Mouse (Mus musculus) liver, embryonic 16.5 days (tissue): ENCODE results near the gene Ccdc85c. TPM values are rescaled to one million over a fixed set of nuclear protein-coding genes. Genes with fewer than 3 reads are reported as not detected.
A peak's percentile ranks its signal among the peaks of the same experiment; 100 is the strongest.

Experiments
- ATAC-seq: fragments of 200-750 bp; cut with Nextera tagmentation; 2 replicates; pipeline ENCODE4 v1.8.0; 2017; ENCODE audit warnings: low read depth, mild to moderate bottlenecking, moderate number of reproducible peaks, moderate library complexity
- H3K27ac ChIP-seq: fragments of 300-500 bp; sonication (generic); 2 replicates; pipeline ENCODE4 v1.5.1; 2014; ENCODE audit warnings: mild to moderate bottlenecking, low read length
- H3K27me3 ChIP-seq: fragments of 300-500 bp; sonication (generic); 2 replicates; pipeline ENCODE4 v1.6.1; 2014; ENCODE audit warnings: low read depth, low read length, mixed read lengths; ENCODE audit not compliant: control insufficient read depth, insufficient read depth
- H3K36me3 ChIP-seq: fragments of 300-500 bp; sonication (generic); 2 replicates; pipeline ENCODE4 v1.6.1; 2014; ENCODE audit warnings: mild to moderate bottlenecking; ENCODE audit not compliant: control insufficient read depth, insufficient read depth
- H3K4me1 ChIP-seq: fragments of 300-500 bp; sonication (generic); 2 replicates; pipeline ENCODE4 v1.6.1; 2014; ENCODE audit warnings: low read depth, low read length, mixed read lengths; ENCODE audit not compliant: control insufficient read depth
- H3K4me2 ChIP-seq: fragments of 300-500 bp; sonication (generic); 2 replicates; pipeline ENCODE4 v1.6.1; 2014; ENCODE audit warnings: low read depth, low read length, mixed read lengths
- H3K4me3 ChIP-seq: fragments of 300-500 bp; sonication (generic); 2 replicates; pipeline ENCODE4 v1.5.1; 2014; ENCODE audit warnings: low read depth, mild to moderate bottlenecking, low read length
- H3K9ac ChIP-seq: fragments of 300-500 bp; sonication (generic); 2 replicates; pipeline ENCODE4 v1.6.1; 2014; ENCODE audit warnings: low read depth, low read length
- H3K9me3 ChIP-seq: fragments of 300-500 bp; sonication (generic); replicated peaks from 2 replicates; pipeline ENCODE4 v1.6.1; 2016; ENCODE audit warnings: low read length; ENCODE audit not compliant: control insufficient read depth
- WGBS: fragments of 180-500 bp; shearing (Covaris S2); extraction: QIAGEN DNeasy Blood & Tissue Kit; methylation state at CpG from one replicate; pipeline ENCODE4 v1.1.7; 2014; ENCODE audit not compliant: insufficient replicate concordance; 5-methylcytosine and 5-hydroxymethylcytosine counted together
- polyA plus RNA-seq: library from polyadenylated mRNA; unstranded; fragments of >200 nt; fragmentation: Nextera tagmentation; extraction: Ambion mirVana; gene quantifications from 2 replicates; pipeline ENCODE4 v1.2.1, GENCODE M21; 2015

The Ccdc85c gene
- polyA plus RNA-seq, 1 experiment from 2014 or later = 1.3 TPM

DNA sequence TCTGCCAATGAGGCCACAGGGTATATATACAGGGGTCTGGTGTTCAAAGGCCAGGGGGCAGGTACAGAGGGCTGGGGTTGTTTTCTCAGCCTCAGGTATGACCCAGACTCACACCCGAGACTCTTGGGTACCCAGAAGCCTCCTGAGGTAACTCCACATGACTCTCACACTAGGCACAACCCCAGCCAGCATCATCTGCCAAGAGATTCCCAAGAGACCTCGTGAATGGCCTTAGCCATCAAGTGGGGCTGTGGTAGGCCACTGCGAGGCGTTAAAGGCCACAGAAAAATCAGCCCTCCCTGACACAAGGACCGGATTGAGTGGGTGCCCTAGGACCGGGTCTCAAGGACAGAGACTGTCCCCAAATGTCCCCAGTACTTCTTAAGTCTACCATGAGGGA, 62.7 kb downstream of the Ccdc85c start:
- 56% methylated on average over 6 of the region's 6 CpGs for WGBS
- H3K36me3 ChIP-seq = no peaks in the 10 kb centered on the region
- H3K9ac ChIP-seq = no peak overlapping the region
- no peak overlapping the region for H3K4me3 ChIP-seq
- H3K9me3 ChIP-seq = no peaks in the 10 kb centered on the region
- no peak overlapping the region for H3K4me2 ChIP-seq
- peaks cover 8% of the 10 kb centered on the region for H3K4me1 ChIP-seq
- no peaks in the 10 kb centered on the region for H3K27me3 ChIP-seq
- ATAC-seq = no peak
- no peak overlapping the region for H3K27ac ChIP-seq

DNA sequence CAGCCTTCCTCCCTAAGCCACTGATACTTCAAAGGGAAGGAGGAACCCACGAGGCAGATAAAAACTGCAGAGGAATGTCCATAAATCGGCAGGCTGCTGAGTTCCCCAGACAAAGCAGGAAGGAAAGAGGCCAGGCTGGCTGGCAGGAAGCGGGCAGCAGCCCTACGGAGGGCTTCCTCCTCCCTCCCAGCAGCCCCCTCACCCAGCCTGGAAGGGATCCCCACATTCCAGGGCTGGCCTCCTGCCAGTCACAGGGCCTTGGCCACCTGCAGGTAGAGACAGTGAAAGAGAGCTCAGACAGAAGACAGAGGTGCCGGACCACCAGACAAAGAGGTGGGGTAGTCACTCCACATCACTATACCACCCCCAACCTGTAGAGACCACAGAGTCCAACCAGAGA, 63.2 kb downstream of the Ccdc85c start:
- no peak for ATAC-seq
- H3K4me1 ChIP-seq = peaks cover 8% of the 10 kb centered on the region
- 25% methylated on average over 5 of the region's 5 CpGs for WGBS
- no peak overlapping the region for H3K4me3 ChIP-seq
- H3K4me2 ChIP-seq = no peak overlapping the region
- H3K9ac ChIP-seq = no peak overlapping the region
- no peaks in the 10 kb centered on the region for H3K27me3 ChIP-seq
- no peaks in the 10 kb centered on the region for H3K9me3 ChIP-seq
- H3K27ac ChIP-seq = no peak overlapping the region
- no peaks in the 10 kb centered on the region for H3K36me3 ChIP-seq

GRCm38 (mm10) chr12:108210623-108211022, 64.6 kb downstream of the Ccdc85c start:
- no peak overlapping the region for H3K4me2 ChIP-seq
- no peaks in the 10 kb centered on the region for H3K36me3 ChIP-seq
- no peak for ATAC-seq
- no peaks in the 10 kb centered on the region for H3K9me3 ChIP-seq
- no peaks in the 10 kb centered on the region for H3K27me3 ChIP-seq
- WGBS = 86% methylated on average over 15 of the region's 15 CpGs
- H3K9ac ChIP-seq = no peak overlapping the region
- H3K4me3 ChIP-seq = no peak overlapping the region
- peaks cover 8% of the 10 kb centered on the region for H3K4me1 ChIP-seq
- H3K27ac ChIP-seq = no peak overlapping the region

- Histone ChIP-seq H3K27ac (no peak overlapping the region), H3K4me2 (no peak overlapping the region), H3K9ac (no peak overlapping the region), H3K4me1 (peaks cover 8% of the 10 kb centered on the region), H3K36me3 (no peaks in the 10 kb centered on the region), H3K27me3 (no peaks in the 10 kb centered on the region), H3K4me3 (no peak overlapping the region), H3K9me3 (no peaks in the 10 kb centered on the region)
- ATAC-seq = no peak; the same call in 1 of the 2 replicates
- 24% methylated on average over 13 of the region's 13 CpGs for WGBS
These were observed 66.3 kb downstream of the Ccdc85c start for GRCm38 (mm10) chr12:108208726-108209438.

DNA sequence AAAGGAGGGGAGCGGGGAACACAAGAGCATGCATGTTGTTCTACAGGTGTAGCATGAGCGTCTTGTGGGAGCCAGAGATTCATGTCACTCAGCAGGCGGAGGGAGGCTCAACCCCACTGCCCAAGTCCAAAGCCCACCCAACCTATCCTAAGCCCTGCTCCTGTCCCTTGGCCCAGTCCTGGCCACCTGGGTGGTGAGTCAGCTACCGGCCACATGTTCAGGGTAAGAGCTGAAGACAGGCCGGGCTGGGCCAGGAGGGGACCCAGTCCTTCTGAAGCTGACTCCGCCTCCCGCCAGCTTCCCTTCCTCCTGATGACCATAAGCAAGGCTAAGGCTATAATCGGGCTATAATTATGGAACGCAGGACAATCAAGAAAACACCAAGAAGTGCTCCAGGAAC, 67.0 kb downstream of the Ccdc85c start:
- Histone ChIP-seq H3K4me3 (no peak overlapping the region), H3K27me3 (no peaks in the 10 kb centered on the region), H3K27ac (no peak overlapping the region), H3K9me3 (no peaks in the 10 kb centered on the region), H3K36me3 (no peaks in the 10 kb centered on the region), H3K4me2 (no peak overlapping the region), H3K4me1 (peaks cover 8% of the 10 kb centered on the region), H3K9ac (no peak overlapping the region)
- no peak for ATAC-seq
- WGBS = 83% methylated on average over 9 of the region's 9 CpGs

DNA sequence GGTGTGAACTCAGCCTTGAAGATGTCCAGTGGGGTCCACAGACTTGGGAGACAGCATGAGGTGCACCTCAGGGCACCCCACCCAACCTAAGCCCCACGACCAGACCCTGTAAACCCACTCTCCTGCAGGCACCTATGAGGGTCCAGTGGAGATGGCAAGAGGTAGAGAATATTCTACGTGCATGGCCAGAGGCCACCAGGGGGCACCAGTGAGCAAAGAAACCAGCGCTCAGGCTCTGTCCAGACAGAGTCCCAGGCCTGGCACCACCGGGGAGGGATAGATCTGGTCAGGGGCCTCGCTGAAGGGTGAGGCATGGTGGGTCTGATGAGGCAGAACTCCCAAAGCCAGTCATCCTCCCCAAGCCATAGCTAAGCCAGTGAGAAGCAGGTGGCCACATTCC, 68.6 kb downstream of the Ccdc85c start:
- Histone ChIP-seq H3K36me3 (no peaks in the 10 kb centered on the region; the same call in 1 of the 2 replicates), H3K9me3 (no peaks in the 10 kb centered on the region), H3K4me1 (peaks cover 8% of the 10 kb centered on the region), H3K4me2 (no peak overlapping the region), H3K4me3 (no peak overlapping the region), H3K27ac (no peak overlapping the region), H3K9ac (no peak overlapping the region), H3K27me3 (no peaks in the 10 kb centered on the region)
- peak; percentile 35; the same call in 1 of the 2 replicates for ATAC-seq
- WGBS = 6% methylated on average over 5 of the region's 5 CpGs

GRCm38 (mm10) chr12:108204978-108205377, 70.2 kb downstream of the Ccdc85c start:
- Histone ChIP-seq H3K9me3 (no peaks in the 10 kb centered on the region), H3K36me3 (peaks cover 2% of the 10 kb centered on the region; the same call in 1 of the 2 replicates)

DNA sequence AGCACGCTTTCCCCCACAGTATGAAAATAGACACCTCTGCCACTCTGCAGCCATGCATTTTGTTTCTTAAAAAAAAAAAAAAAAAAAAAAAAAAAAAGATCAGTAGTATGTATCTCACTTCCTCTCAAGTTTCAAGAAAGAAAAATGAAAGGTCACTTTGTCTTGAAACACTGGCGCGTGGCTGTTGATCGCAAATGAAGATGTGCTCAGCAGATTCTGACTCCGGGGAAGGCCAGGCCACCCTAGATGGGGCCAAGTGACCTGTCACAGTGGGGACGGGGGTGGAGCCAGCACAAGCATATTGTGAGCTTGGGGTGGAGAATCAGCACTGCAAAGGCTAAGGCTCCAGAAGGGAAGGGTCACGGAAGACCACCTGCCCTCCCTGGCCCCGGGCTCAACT, 71.3 kb downstream of the Ccdc85c start:
- peaks cover 12% of the 10 kb centered on the region for H3K36me3 ChIP-seq
- no peaks in the 10 kb centered on the region for H3K27me3 ChIP-seq
- ATAC-seq = no peak
- 80% methylated on average over 8 of the region's 8 CpGs for WGBS
- H3K9me3 ChIP-seq = no peaks in the 10 kb centered on the region
- no peak overlapping the region for H3K27ac ChIP-seq
- no peak overlapping the region for H3K4me3 ChIP-seq
- H3K4me1 ChIP-seq = no peaks in the 10 kb centered on the region; the same call in 1 of the 2 replicates
- no peak overlapping the region for H3K9ac ChIP-seq
- H3K4me2 ChIP-seq = no peak overlapping the region

More at GRCm38 (mm10) chr12:108204978-108205377, 70.2 kb downstream of the Ccdc85c start:
- Histone ChIP-seq H3K4me3 (no peak overlapping the region), H3K4me2 (no peak overlapping the region), H3K4me1 (peaks cover 8% of the 10 kb centered on the region), H3K27me3 (no peaks in the 10 kb centered on the region), H3K9ac (no peak overlapping the region), H3K27ac (no peak overlapping the region)
- WGBS = 77% methylated on average over 12 of the region's 12 CpGs
- ATAC-seq = no peak

- no peak overlapping the region for H3K9ac ChIP-seq
- no peaks in the 10 kb centered on the region for H3K27me3 ChIP-seq
- peaks cover 29% of the 10 kb centered on the region for H3K36me3 ChIP-seq
- ATAC-seq = no peak
- H3K4me3 ChIP-seq = no peak overlapping the region
- WGBS = 81% methylated on average over 1 of the region's 1 CpGs
- H3K4me2 ChIP-seq = no peak overlapping the region
- H3K4me1 ChIP-seq = no peaks in the 10 kb centered on the region
- no peak overlapping the region for H3K27ac ChIP-seq
- no peaks in the 10 kb centered on the region for H3K9me3 ChIP-seq
These were observed 75.1 kb downstream of the Ccdc85c start for GRCm38 (mm10) chr12:108200094-108200493.
